Mouse (Mus musculus) heart, postnatal 0 days (tissue): Measurements from ENCODE around the gene Efemp2. TPM values are rescaled to one million over a fixed set of nuclear protein-coding genes. Genes with fewer than 3 reads are reported as not detected.
"Not testable (repeated sequence)": the region's sequence is repeated elsewhere in the genome, so short reads cannot be mapped to it uniquely, and the experiment has no call there.

ENCODE experiments used
- ATAC-seq: fragments of 200-750 bp; cut with Nextera tagmentation; 2 replicates; pipeline ENCODE4 v1.8.0; 2017; ENCODE audit warnings: low read depth, moderate number of reproducible peaks, moderate library complexity; ENCODE audit not compliant: insufficient read depth
- DNase-seq: peaks from one replicate; pipeline ENCODE4 v3.0.0-alpha.2; 2016; ENCODE audit warnings: low spot score
- H3K27ac ChIP-seq: fragments of 300-500 bp; sonication (generic); 2 replicates; pipeline ENCODE4 v1.5.1; 2014; ENCODE audit warnings: low read depth, mild to moderate bottlenecking
- H3K27me3 ChIP-seq: fragments of 300-500 bp; sonication (generic); 2 replicates; pipeline ENCODE4 v1.6.1; 2014; ENCODE audit warnings: low read length, mixed read lengths; ENCODE audit not compliant: control insufficient read depth, insufficient read depth
- H3K36me3 ChIP-seq: fragments of 300-500 bp; sonication (generic); replicated peaks from 2 replicates; pipeline ENCODE4 v1.6.1; 2014; ENCODE audit warnings: low read length, mixed read lengths; ENCODE audit not compliant: control insufficient read depth, insufficient read depth
- H3K4me1 ChIP-seq: fragments of 300-500 bp; sonication (generic); 2 replicates; pipeline ENCODE4 v1.6.1; 2014; ENCODE audit warnings: antibody characterized with exemption; ENCODE audit not compliant: control insufficient read depth, insufficient read depth
- H3K4me2 ChIP-seq: fragments of 300-500 bp; sonication (generic); 2 replicates; pipeline ENCODE4 v1.6.1; 2014; ENCODE audit warnings: low read depth, mild to moderate bottlenecking, low read length, moderate library complexity
- H3K4me3 ChIP-seq: fragments of 300-500 bp; sonication (generic); 2 replicates; pipeline ENCODE4 v1.5.1; 2014; ENCODE audit warnings: low read depth, low read length
- H3K9ac ChIP-seq: fragments of 300-500 bp; sonication (generic); replicated peaks from 2 replicates; pipeline ENCODE4 v1.6.1; 2014; ENCODE audit warnings: low read depth, low read length, mixed read lengths
- H3K9me3 ChIP-seq: fragments of 300-500 bp; sonication (generic); replicated peaks from 2 replicates; pipeline ENCODE4 v1.6.1; 2016; ENCODE audit warnings: low read length; ENCODE audit not compliant: control insufficient read depth
- CTCF ChIP-seq: IDR thresholded peaks from 2 replicates; pipeline ENCODE4 v1.5.1; 2016; ENCODE audit warnings: antibody characterized with exemption, control low read depth, low read depth
- EP300 ChIP-seq: IDR thresholded peaks from 2 replicates; pipeline ENCODE4 v1.6.1; 2016; ENCODE audit warnings: antibody characterized with exemption, low read depth
- WGBS: fragments of 180-500 bp; shearing (Covaris S2); extraction: QIAGEN DNeasy Blood & Tissue Kit; methylation state at CpG from one replicate; pipeline ENCODE4 v1.1.7; 2014; 5-methylcytosine and 5-hydroxymethylcytosine counted together
- polyA plus RNA-seq: library from polyadenylated mRNA; unstranded; fragments of >200 nt; fragmentation: Nextera tagmentation; extraction: Ambion mirVana; gene quantifications from 2 replicates; pipeline ENCODE4 v1.2.1, GENCODE M21; 2015
- total RNA-seq: library from RNA; depleted of rRNA; stranded (reverse); fragments of >200 nt; gene quantifications from 2 replicates; pipeline ENCODE4 v1.2.3, GENCODE M21; 2014; ENCODE audit warnings: low replicate concordance

The Efemp2 gene
- total and polyA plus RNA-seq, 2 experiments from 2014 or later: 32.2 to 46.8 TPM

DNA sequence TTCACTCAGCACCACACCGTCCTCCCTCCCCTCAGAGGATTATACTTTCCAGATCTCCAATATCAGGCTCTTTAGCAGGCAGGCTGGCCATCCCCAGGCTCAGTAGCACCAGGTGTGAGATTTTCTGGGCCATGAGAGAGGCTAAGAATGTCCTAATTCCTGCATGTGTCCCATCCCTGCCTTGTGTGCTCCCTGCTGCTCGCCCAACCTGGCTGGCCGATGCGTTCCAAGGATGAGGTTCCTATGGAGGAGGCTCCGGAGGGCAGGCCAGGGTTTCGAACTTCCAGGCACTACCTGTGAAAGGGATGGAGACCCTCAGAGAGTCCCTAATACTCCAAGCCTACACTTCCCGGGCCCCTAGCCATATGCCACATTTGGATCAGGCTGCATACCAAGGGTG lies 12.1 kb downstream of the Efemp2 start:
- Histone ChIP-seq H3K4me2 (no peak overlapping the region), H3K4me3 (no peak overlapping the region), H3K27ac (no peak overlapping the region), H3K4me1 (peaks cover 12% of the 10 kb centered on the region; the same call in 1 of the 2 replicates), H3K9me3 (no peaks in the 10 kb centered on the region), H3K36me3 (peaks cover 55% of the 10 kb centered on the region), H3K27me3 (no peaks in the 10 kb centered on the region), H3K9ac (no peak overlapping the region)
- WGBS: 90% methylated on average over 7 of the region's 7 CpGs
- ATAC-seq (no peak), DNase-seq (no peak)
- no peak for TF ChIP-seq EP300
- TF ChIP-seq CTCF: no peak

DNA sequence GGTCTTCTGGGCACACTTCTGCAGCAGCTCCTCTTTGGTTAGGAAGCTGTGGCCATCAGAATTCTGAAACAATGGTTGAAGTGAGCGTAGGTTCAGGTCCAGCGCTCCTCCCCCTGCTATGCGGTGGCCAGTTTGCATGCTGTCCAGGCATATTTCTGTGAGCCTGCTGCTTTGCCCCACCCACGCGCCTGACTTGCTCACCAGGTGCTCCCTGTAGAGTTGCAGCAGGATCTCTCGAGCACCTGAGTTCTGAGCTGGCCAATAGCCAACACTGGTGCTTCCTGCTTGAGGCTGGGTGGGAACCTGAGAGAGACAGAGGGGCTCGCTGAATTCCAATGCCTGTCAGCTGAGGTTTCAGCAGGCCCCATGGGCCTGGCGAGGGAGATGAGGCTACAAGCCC lies 12.5 kb downstream of the Efemp2 start:
- TF ChIP-seq EP300 (no peak), CTCF (no peak)

DNA sequence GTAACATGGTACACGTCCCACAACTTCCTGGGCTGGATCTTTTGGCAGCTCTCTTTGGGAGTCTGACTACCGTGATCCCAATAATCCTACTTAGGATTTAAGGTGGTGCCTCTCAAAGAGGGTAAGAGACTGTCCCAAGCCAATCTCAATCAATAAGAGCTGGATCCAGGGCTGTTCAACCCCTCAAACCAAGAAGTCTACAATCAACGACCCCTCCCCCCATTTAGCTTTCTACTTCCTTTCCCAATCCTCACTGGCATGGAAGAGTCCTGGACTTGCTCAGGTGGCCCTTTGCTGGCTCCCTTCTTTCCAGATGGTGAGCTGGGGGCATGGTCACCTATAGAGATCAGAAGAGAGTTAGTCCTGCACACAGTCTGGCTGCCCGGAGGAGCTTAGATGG lies 13.0 kb downstream of the Efemp2 start:
- peaks cover 13% of the 10 kb centered on the region; the same call in 1 of the 2 replicates for H3K4me1 ChIP-seq
- no peak overlapping the region for H3K9ac ChIP-seq

More for the DNA sequence above, 12.5 kb downstream of the Efemp2 start:
- no peak overlapping the region for H3K9ac ChIP-seq
- no peaks in the 10 kb centered on the region for H3K9me3 ChIP-seq
- WGBS: 76% methylated on average over 8 of the region's 8 CpGs
- no peak overlapping the region for H3K4me3 ChIP-seq
- no peak overlapping the region for H3K4me2 ChIP-seq
- DNase-seq: no peak
- ATAC-seq: no peak
- H3K36me3 ChIP-seq: peaks cover 52% of the 10 kb centered on the region
- no peaks in the 10 kb centered on the region for H3K27me3 ChIP-seq
- peaks cover 12% of the 10 kb centered on the region; the same call in 1 of the 2 replicates for H3K4me1 ChIP-seq
- H3K27ac ChIP-seq: no peak overlapping the region

DNA sequence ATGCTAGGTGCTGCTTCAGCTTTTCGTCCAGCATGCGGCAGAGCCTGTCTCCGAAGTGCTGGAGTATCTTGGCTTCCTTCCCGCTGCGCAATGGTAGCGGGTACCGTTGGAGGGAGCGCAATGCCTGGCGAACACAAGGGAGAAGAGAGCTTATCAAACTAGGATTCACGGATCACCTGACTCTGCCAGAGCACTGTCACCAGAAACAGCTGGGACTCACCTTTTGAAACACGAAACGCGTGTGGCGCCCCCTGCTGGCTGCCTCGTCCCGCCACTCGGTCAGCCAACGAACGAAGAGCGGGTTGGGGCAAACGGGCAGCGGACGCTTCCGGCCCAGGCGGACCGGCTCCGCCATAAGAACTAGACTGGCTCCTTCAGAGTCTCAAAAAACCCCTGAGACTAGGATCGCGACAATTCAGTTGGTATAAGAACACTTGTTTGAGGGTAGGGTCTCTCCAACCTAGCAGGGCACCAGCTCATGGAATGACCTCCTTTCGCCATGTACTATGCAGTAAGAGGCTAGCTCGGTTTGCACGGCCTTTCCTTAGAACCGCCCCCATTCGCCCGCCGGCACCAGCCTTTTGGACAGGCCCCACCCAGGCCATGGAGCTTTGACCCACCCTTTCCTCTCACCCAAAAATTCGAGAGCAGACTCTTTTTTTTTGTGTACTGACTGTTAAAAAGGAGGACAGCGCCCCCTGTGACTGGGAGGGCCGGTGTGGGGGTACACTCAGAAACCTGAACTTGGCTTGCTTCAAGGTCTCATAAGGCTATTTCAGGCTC lies 14.2 kb downstream of the Efemp2 start, which contains the start of gene Mus81:
Gene Mus81 (minus strand): TSS at position 635 of the 783 bp plus-strand sequence.
- peak within 1 kb of the TSS; percentile 59 for H3K4me3 ChIP-seq
- peaks cover 17% of the 10 kb centered on the region; the same call in 1 of the 2 replicates for H3K4me1 ChIP-seq
- H3K36me3 ChIP-seq: peaks cover 42% of the 10 kb centered on the region
- ATAC-seq (peak; percentile 69), DNase-seq (peak; percentile 98)
- peak; percentile 73 for TF ChIP-seq EP300
- TF ChIP-seq CTCF: peak; percentile 86
- no peaks in the 10 kb centered on the region for H3K9me3 ChIP-seq
- H3K27me3 ChIP-seq: no peaks in the 10 kb centered on the region
- under 1% methylated on average over 39 of the region's 39 CpGs for WGBS
- H3K9ac ChIP-seq: peak within 1 kb of the TSS; percentile 63
- peak within 1 kb of the TSS; percentile 100 for H3K27ac ChIP-seq
- H3K4me2 ChIP-seq: peak within 1 kb of the TSS; percentile 72

More for the DNA sequence above, 13.0 kb downstream of the Efemp2 start:
- Histone ChIP-seq H3K4me2 (no peak overlapping the region), H3K27me3 (no peaks in the 10 kb centered on the region), H3K4me3 (no peak overlapping the region), H3K27ac (no peak overlapping the region), H3K9me3 (no peaks in the 10 kb centered on the region), H3K36me3 (peaks cover 47% of the 10 kb centered on the region)
- 80% methylated on average over 4 of the region's 4 CpGs for WGBS
- DNase-seq: no peak
- ATAC-seq: no peak
- TF ChIP-seq CTCF (no peak), EP300 (no peak)

DNA sequence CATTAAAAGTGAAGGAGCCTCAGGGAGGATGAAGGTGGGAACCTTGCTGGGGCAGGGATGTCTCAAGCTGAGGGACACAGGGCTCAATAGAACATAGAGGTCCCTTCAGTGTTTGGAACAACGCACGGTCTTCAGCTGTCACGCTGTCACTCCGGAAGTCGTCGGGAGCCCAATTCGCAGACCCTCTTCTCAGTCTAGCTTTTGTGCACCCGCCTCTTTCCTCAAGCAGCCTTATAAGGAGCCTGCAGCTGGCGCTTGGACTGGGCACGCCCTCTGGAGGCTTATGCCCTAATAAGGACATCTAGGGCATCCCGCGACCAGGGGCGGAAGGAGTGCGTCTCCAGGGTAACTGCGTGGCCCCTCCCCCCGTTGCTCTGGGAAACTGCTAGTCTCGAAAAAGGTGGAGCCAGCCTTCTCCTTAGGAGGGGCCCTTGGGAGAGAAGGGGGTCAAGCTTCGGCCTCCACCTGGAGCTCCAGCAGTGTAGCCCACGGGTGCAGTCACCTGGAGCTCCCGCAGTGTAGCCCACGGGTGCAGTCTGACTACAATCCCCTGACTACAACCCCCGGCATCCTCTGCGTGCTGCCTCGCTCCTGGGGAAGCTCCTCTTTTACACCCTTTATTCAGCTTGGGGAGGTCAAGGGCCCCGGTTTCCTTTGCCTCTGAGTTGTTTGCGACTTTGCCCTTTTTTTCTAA lies 15.3 kb downstream of the Efemp2 start:
- H3K27ac ChIP-seq: peak overlapping the region; percentile 100
- no peaks in the 10 kb centered on the region for H3K27me3 ChIP-seq
- no peaks in the 10 kb centered on the region for H3K9me3 ChIP-seq
- H3K4me1 ChIP-seq: peaks cover 17% of the 10 kb centered on the region; the same call in 1 of the 2 replicates
- ATAC-seq (peak; percentile 77), DNase-seq (peak; percentile 98)
- peaks cover 42% of the 10 kb centered on the region for H3K36me3 ChIP-seq
- H3K4me2 ChIP-seq: peak overlapping the region; percentile 72
- peak; percentile 27 for TF ChIP-seq CTCF
- TF ChIP-seq EP300: peak; percentile 54
- peak overlapping the region; percentile 63 for H3K9ac ChIP-seq
- WGBS: under 1% methylated on average over 26 of the region's 26 CpGs
- H3K4me3 ChIP-seq: peak overlapping the region; percentile 59

DNA sequence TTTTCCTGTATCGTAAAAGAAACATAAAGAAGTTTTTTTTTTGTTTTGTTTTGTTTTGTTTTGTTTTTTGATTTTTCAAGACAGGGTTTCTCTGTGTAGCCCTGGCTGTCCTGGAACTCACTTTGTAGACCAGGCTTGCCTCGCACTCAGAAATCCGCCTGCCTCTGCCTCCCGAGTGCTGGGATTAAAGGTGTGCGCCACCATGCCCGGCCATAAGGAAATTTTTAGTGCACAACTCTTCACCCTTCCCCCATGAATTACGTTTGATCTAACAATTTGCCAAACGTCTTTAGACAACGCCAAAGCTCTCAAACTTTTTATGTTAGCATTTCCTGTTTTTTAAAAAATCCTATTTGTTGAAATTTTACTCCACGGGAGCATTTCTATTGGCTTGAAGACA lies 16.0 kb downstream of the Efemp2 start:
- H3K4me3 ChIP-seq, H3K27me3 ChIP-seq, H3K9me3 ChIP-seq, ATAC-seq, H3K9ac ChIP-seq, DNase-seq: not testable (repeated sequence)
- Histone ChIP-seq H3K4me1 (peaks cover 17% of the 10 kb centered on the region; the same call in 1 of the 2 replicates), H3K36me3 (peaks cover 42% of the 10 kb centered on the region), H3K4me2 (peak overlapping the region; percentile 77), H3K27ac (peak overlapping the region; percentile 100)
- 42% methylated on average over 10 of the region's 10 CpGs for WGBS
